Mouse (Mus musculus) neural tube, embryonic 15.5 days (tissue): Measurements from ENCODE around the gene Map3k13. TPM values are rescaled to one million over a fixed set of nuclear protein-coding genes. Genes with fewer than 3 reads are reported as not detected.

Source experiments
- ATAC-seq: fragments of 200-750 bp; cut with Nextera tagmentation; 2 replicates; pipeline ENCODE4 v1.8.0; 2017; ENCODE audit warnings: mild to moderate bottlenecking, moderate TSS enrichment, moderate library complexity; ENCODE audit not compliant: low FRiP score
- H3K27ac ChIP-seq: fragments of 300-500 bp; sonication (generic); replicated peaks from 2 replicates; pipeline ENCODE4 v1.5.1; 2015; ENCODE audit warnings: mild to moderate bottlenecking, inconsistent platforms
- H3K27me3 ChIP-seq: fragments of 300-500 bp; sonication (generic); replicated peaks from 2 replicates; pipeline ENCODE4 v1.6.1; 2015; ENCODE audit warnings: inconsistent platforms
- H3K36me3 ChIP-seq: fragments of 300-500 bp; sonication (generic); 2 replicates; pipeline ENCODE4 v1.6.1; 2015; ENCODE audit warnings: inconsistent platforms
- H3K4me1 ChIP-seq: fragments of 300-500 bp; sonication (generic); 2 replicates; pipeline ENCODE4 v1.6.1; 2015; ENCODE audit warnings: inconsistent platforms
- H3K4me2 ChIP-seq: fragments of 300-500 bp; sonication (generic); 2 replicates; pipeline ENCODE4 v1.6.1; 2015; ENCODE audit warnings: inconsistent platforms, mild to moderate bottlenecking, moderate library complexity
- H3K4me3 ChIP-seq: fragments of 300-500 bp; sonication (generic); replicated peaks from 2 replicates; pipeline ENCODE4 v1.5.1; 2015; ENCODE audit warnings: mild to moderate bottlenecking, inconsistent platforms
- H3K9ac ChIP-seq: fragments of 300-500 bp; sonication (generic); replicated peaks from 2 replicates; pipeline ENCODE4 v1.6.1; 2015; ENCODE audit warnings: mild to moderate bottlenecking, inconsistent platforms
- H3K9me3 ChIP-seq: fragments of 300-500 bp; sonication (generic); replicated peaks from 2 replicates; pipeline ENCODE4 v1.6.1; 2016; ENCODE audit warnings: inconsistent platforms
- WGBS: fragments of 180-500 bp; shearing (Covaris S2); methylation state at CpG from one replicate; pipeline ENCODE4 v1.1.7; 2015; ENCODE audit warnings: mixed read lengths; 5-methylcytosine and 5-hydroxymethylcytosine counted together
- polyA plus RNA-seq: library from polyadenylated mRNA; unstranded; fragments of >200 nt; fragmentation: Nextera tagmentation; extraction: Ambion mirVana; gene quantifications from 2 replicates; pipeline ENCODE4 v1.2.1, GENCODE M21; 2015

Gene Map3k13
- polyA plus RNA-seq, 1 experiment from 2014 or later, result 5.7 TPM

GRCm38 (mm10) chr16:21833970-21834369, 39.8 kb downstream of the Map3k13 start:
- Histone ChIP-seq H3K4me1 (0 out of 2 replicates have a peak, but pooled peaks cover 7% of the 10 kb centered on the region), H3K9me3 (no peaks in the 10 kb centered on the region), H3K36me3 (no peaks in the 10 kb centered on the region), H3K9ac (no peak overlapping the region), H3K27ac (no peak overlapping the region), H3K27me3 (no peaks in the 10 kb centered on the region), H3K4me3 (no peak overlapping the region), H3K4me2 (no peak overlapping the region)
- no peak for ATAC-seq
- 65% methylated on average over 10 of the region's 10 CpGs for WGBS

GRCm38 (mm10) chr16:21834866-21835583, 40.9 kb downstream of the Map3k13 start:
- no peak overlapping the region for H3K9ac ChIP-seq
- 0 out of 2 replicates have a peak, but pooled peaks cover 7% of the 10 kb centered on the region for H3K4me1 ChIP-seq
- no peaks in the 10 kb centered on the region for H3K9me3 ChIP-seq
- no peaks in the 10 kb centered on the region for H3K36me3 ChIP-seq
- no peak for ATAC-seq
- no peak overlapping the region for H3K4me2 ChIP-seq
- no peaks in the 10 kb centered on the region for H3K27me3 ChIP-seq
- H3K27ac ChIP-seq, result no peak overlapping the region
- 95% methylated on average over 8 of the region's 8 CpGs for WGBS
- H3K4me3 ChIP-seq, result no peak overlapping the region

- Histone ChIP-seq H3K9me3 (no peaks in the 10 kb centered on the region), H3K27me3 (no peaks in the 10 kb centered on the region), H3K27ac (no peak overlapping the region), H3K4me1 (0 out of 2 replicates have a peak, but pooled peaks cover 7% of the 10 kb centered on the region), H3K4me3 (no peak overlapping the region), H3K9ac (no peak overlapping the region), H3K4me2 (no peak overlapping the region), H3K36me3 (no peaks in the 10 kb centered on the region)
- 59% methylated on average over 7 of the region's 7 CpGs for WGBS
- no peak for ATAC-seq
Observed at GRCm38 (mm10) chr16:21835584-21835931, 41.4 kb downstream of the Map3k13 start.

- no peaks in the 10 kb centered on the region for H3K36me3 ChIP-seq
- H3K4me1 ChIP-seq, result 0 out of 2 replicates have a peak, but pooled peaks cover 7% of the 10 kb centered on the region
- H3K4me3 ChIP-seq, result no peak overlapping the region
- H3K27me3 ChIP-seq, result no peaks in the 10 kb centered on the region
- no peak overlapping the region for H3K27ac ChIP-seq
- ATAC-seq, result peak; percentile 88
- H3K9me3 ChIP-seq, result no peaks in the 10 kb centered on the region
- no peak overlapping the region for H3K4me2 ChIP-seq
- WGBS, result 46% methylated on average over 7 of the region's 7 CpGs
- H3K9ac ChIP-seq, result no peak overlapping the region
Observed at GRCm38 (mm10) chr16:21836311-21837072, 42.3 kb downstream of the Map3k13 start.

GRCm38 (mm10) chr16:21837694-21838093, 43.5 kb downstream of the Map3k13 start:
- no peaks in the 10 kb centered on the region for H3K27me3 ChIP-seq
- no peak overlapping the region for H3K4me2 ChIP-seq
- 88% methylated on average over 6 of the region's 6 CpGs for WGBS
- H3K4me1 ChIP-seq, result 0 out of 2 replicates have a peak, but pooled peaks cover 3% of the 10 kb centered on the region
- H3K9ac ChIP-seq, result no peak overlapping the region
- no peaks in the 10 kb centered on the region for H3K9me3 ChIP-seq
- H3K36me3 ChIP-seq, result no peaks in the 10 kb centered on the region
- no peak for ATAC-seq
- no peak overlapping the region for H3K27ac ChIP-seq
- no peak overlapping the region for H3K4me3 ChIP-seq

GRCm38 (mm10) chr16:21845800-21846671, 51.9 kb downstream of the Map3k13 start:
- no peaks in the 10 kb centered on the region for H3K9me3 ChIP-seq
- no peaks in the 10 kb centered on the region for H3K36me3 ChIP-seq
- WGBS, result under 1% methylated on average over 16 of the region's 16 CpGs
- peak overlapping the region; percentile 58 for H3K4me3 ChIP-seq
- H3K27ac ChIP-seq, result peak overlapping the region; percentile 92
- ATAC-seq, result peak; percentile 100
- peaks cover 18% of the 10 kb centered on the region; the same call in 1 of the 2 replicates for H3K4me1 ChIP-seq
- H3K9ac ChIP-seq, result peak overlapping the region; percentile 74
- no peaks in the 10 kb centered on the region for H3K27me3 ChIP-seq
- H3K4me2 ChIP-seq, result peak overlapping the region; percentile 66

- Histone ChIP-seq H3K36me3 (no peaks in the 10 kb centered on the region), H3K9ac (no peak overlapping the region), H3K4me1 (peaks cover 34% of the 10 kb centered on the region), H3K27ac (no peak overlapping the region), H3K4me3 (no peak overlapping the region), H3K27me3 (no peaks in the 10 kb centered on the region), H3K4me2 (no peak overlapping the region), H3K9me3 (no peaks in the 10 kb centered on the region)
- ATAC-seq, result no peak
- 44% methylated on average over 3 of the region's 3 CpGs for WGBS
Observed at GRCm38 (mm10) chr16:21848444-21848843, 54.3 kb downstream of the Map3k13 start.

GRCm38 (mm10) chr16:21848847-21849246, 54.7 kb downstream of the Map3k13 start:
- no peak overlapping the region for H3K27ac ChIP-seq
- no peaks in the 10 kb centered on the region for H3K27me3 ChIP-seq
- no peaks in the 10 kb centered on the region for H3K9me3 ChIP-seq
- WGBS, result 80% methylated on average over 4 of the region's 4 CpGs
- no peak for ATAC-seq
- no peaks in the 10 kb centered on the region for H3K36me3 ChIP-seq
- peaks cover 37% of the 10 kb centered on the region for H3K4me1 ChIP-seq
- H3K4me3 ChIP-seq, result no peak overlapping the region
- no peak overlapping the region for H3K9ac ChIP-seq
- H3K4me2 ChIP-seq, result no peak overlapping the region

GRCm38 (mm10) chr16:21852374-21852773, 58.2 kb downstream of the Map3k13 start:
- H3K4me1 ChIP-seq, result peaks cover 41% of the 10 kb centered on the region
- no peak for ATAC-seq
- no peaks in the 10 kb centered on the region for H3K9me3 ChIP-seq
- H3K27me3 ChIP-seq, result no peaks in the 10 kb centered on the region
- H3K36me3 ChIP-seq, result no peaks in the 10 kb centered on the region
- no peak overlapping the region for H3K9ac ChIP-seq
- WGBS, result 72% methylated on average over 7 of the region's 7 CpGs
- no peak overlapping the region for H3K4me3 ChIP-seq
- H3K27ac ChIP-seq, result peak overlapping the region; percentile 80; the same call in 1 of the 2 replicates
- H3K4me2 ChIP-seq, result 0 out of 2 replicates have a peak overlapping the region, but pooled peaks have one; percentile 30

- H3K27ac ChIP-seq, result peak overlapping the region; percentile 80
- no peaks in the 10 kb centered on the region for H3K36me3 ChIP-seq
- 18% methylated on average over 7 of the region's 7 CpGs for WGBS
- peak; percentile 60; the same call in 1 of the 2 replicates for ATAC-seq
- no peak overlapping the region for H3K4me3 ChIP-seq
- H3K9me3 ChIP-seq, result no peaks in the 10 kb centered on the region
- no peak overlapping the region; the same call in 1 of the 2 replicates for H3K9ac ChIP-seq
- H3K4me2 ChIP-seq, result peak overlapping the region; percentile 30
- H3K4me1 ChIP-seq, result peaks cover 45% of the 10 kb centered on the region
- H3K27me3 ChIP-seq, result no peaks in the 10 kb centered on the region
Observed at GRCm38 (mm10) chr16:21853446-21853941, 59.3 kb downstream of the Map3k13 start.
